Mouse (Mus musculus) MEL (cell line): ENCODE data around the gene Amot. TPM values are rescaled to one million over a fixed set of nuclear protein-coding genes. Genes with fewer than 3 reads are reported as not detected.
A peak's percentile ranks its signal among the peaks of the same experiment; 100 is the strongest.

Source experiments
- DNase-seq: peaks from one replicate; pipeline ENCODE4 v3.0.0; 2011; ENCODE audit warnings: low read depth, low spot score
- H3K27ac ChIP-seq: 2 replicates; pipeline ENCODE4 v1.5.1; 2012; ENCODE audit warnings: low read depth, mild to moderate bottlenecking, control low read depth, low read length, moderate library complexity; ENCODE audit not compliant: control insufficient read depth
- H3K27me3 ChIP-seq, 2 experiments: fragments of 150-350 bp in 1 of 2; sonication (generic) in 1 of 2; 2 replicates each; pipeline ENCODE4 v1.6.1; 2012; ENCODE audit warnings: low read length in 2 of 2, mild to moderate bottlenecking in 2 of 2, improper control_type of control experiment in 1 of 2, moderate library complexity in 1 of 2; ENCODE audit not compliant: insufficient read depth in 2 of 2, control insufficient read depth in 1 of 2
- H3K36me3 ChIP-seq, 2 experiments: 2 replicates each; pipeline ENCODE4 v1.6.1; 2012 to 2014; ENCODE audit warnings: low read length in 2 of 2, improper control_type of control experiment in 1 of 2, inconsistent platforms in 1 of 2, mild to moderate bottlenecking in 1 of 2; ENCODE audit not compliant: insufficient read depth in 2 of 2, control insufficient read depth in 1 of 2
- H3K4me1 ChIP-seq, 2 experiments: fragments of 150-350 bp in 1 of 2; sonication (generic) in 1 of 2; 2 replicates each; pipeline ENCODE4 v1.6.1; 2012; ENCODE audit warnings: low read length in 2 of 2, improper control_type of control experiment in 1 of 2, mild to moderate bottlenecking in 1 of 2; ENCODE audit not compliant: insufficient read depth in 2 of 2, control insufficient read depth in 1 of 2
- H3K4me3 ChIP-seq, 2 experiments: fragments of 150-350 bp in 1 of 2; sonication (generic) in 1 of 2; 2 replicates each; pipeline ENCODE4 v1.5.1; 2012; ENCODE audit warnings: low read depth in 2 of 2, low read length in 2 of 2, mild to moderate bottlenecking in 2 of 2, moderate library complexity in 2 of 2, control low read depth in 1 of 2, improper control_type of control experiment in 1 of 2; ENCODE audit not compliant: control insufficient read depth in 1 of 2, insufficient read depth in 1 of 2
- H3K79me2 ChIP-seq: 2 replicates; pipeline ENCODE4 v1.6.1; 2012; ENCODE audit warnings: mild to moderate bottlenecking, low read length, moderate library complexity; ENCODE audit not compliant: control insufficient read depth, poor library complexity, insufficient read depth
- H3K9ac ChIP-seq: 2 replicates; pipeline ENCODE4 v1.6.1; 2012; ENCODE audit warnings: low read depth, mild to moderate bottlenecking, control low read depth, low read length, moderate library complexity; ENCODE audit not compliant: control insufficient read depth, poor library complexity, severe bottlenecking
- H3K9me3 ChIP-seq: fragments of 150-350 bp; sonication (generic); replicated peaks from 2 replicates; pipeline ENCODE4 v1.6.1; 2012; ENCODE audit warnings: mild to moderate bottlenecking, low read length, improper control_type of control experiment, moderate library complexity; ENCODE audit not compliant: insufficient read depth
- BHLHE40 ChIP-seq: IDR thresholded peaks from 2 replicates; pipeline ENCODE4 v1.6.1; 2012; ENCODE audit warnings: low read depth, mild to moderate bottlenecking, inconsistent platforms, low read length, improper control_type of control experiment, borderline replicate concordance
- CHD1 ChIP-seq: IDR thresholded peaks from 2 replicates; pipeline ENCODE4 v1.6.1; 2012; ENCODE audit warnings: low read depth, mild to moderate bottlenecking, inconsistent platforms, low read length, improper control_type of control experiment
- CTCF ChIP-seq, 3 experiments: IDR thresholded peaks in 2 of 3; conservative IDR thresholded peaks in 1 of 3; 2 replicates each; pipeline ENCODE4 v1.5.1; 2011 to 2012; ENCODE audit warnings: low read length in 3 of 3, low read depth in 2 of 3, mild to moderate bottlenecking in 2 of 3, improper control_type of control experiment in 1 of 3, inconsistent platforms in 1 of 3, mixed read lengths in 1 of 3, moderate library complexity in 1 of 3; ENCODE audit not compliant: control insufficient read depth in 1 of 3, insufficient read depth in 1 of 3, poor library complexity in 1 of 3, severe bottlenecking in 1 of 3
- ETS1 ChIP-seq: IDR thresholded peaks from 2 replicates; pipeline ENCODE4 v1.6.1; 2012; ENCODE audit warnings: low read depth, mild to moderate bottlenecking, inconsistent platforms, low read length, improper control_type of control experiment, moderate library complexity
- GATA1 ChIP-seq: IDR thresholded peaks from 2 replicates; pipeline ENCODE4 v1.6.1; 2011; ENCODE audit warnings: low read depth, low read length, improper control_type of control experiment
- JUND ChIP-seq: IDR thresholded peaks from 2 replicates; pipeline ENCODE4 v1.6.1; 2011; ENCODE audit warnings: low read depth, mild to moderate bottlenecking, improper control_type of control experiment, low read length
- MAFK ChIP-seq: IDR thresholded peaks from 2 replicates; pipeline ENCODE4 v1.6.1; 2011; ENCODE audit warnings: low read depth, mild to moderate bottlenecking, low read length, improper control_type of control experiment, borderline replicate concordance
- MAX ChIP-seq: IDR thresholded peaks from 2 replicates; pipeline ENCODE4 v1.6.1; 2011; ENCODE audit warnings: low read length, improper control_type of control experiment
- MEF2A ChIP-seq: IDR thresholded peaks from 2 replicates; pipeline ENCODE4 v1.6.1; 2014; ENCODE audit warnings: low read depth, mild to moderate bottlenecking, inconsistent platforms, low read length, improper control_type of control experiment; ENCODE audit not compliant: poor library complexity, insufficient replicate concordance, severe bottlenecking; ENCODE audit errors: extremely low read depth
- MYC ChIP-seq: IDR thresholded peaks from 2 replicates; pipeline ENCODE4 v1.6.1; 2011; ENCODE audit warnings: low read depth, mild to moderate bottlenecking, low read length, improper control_type of control experiment, moderate library complexity
- RAD21 ChIP-seq: IDR thresholded peaks from 2 replicates; pipeline ENCODE4 v1.6.1; 2011; ENCODE audit warnings: mild to moderate bottlenecking, low read depth, low read length, improper control_type of control experiment
- RCOR1 ChIP-seq: IDR thresholded peaks from 2 replicates; pipeline ENCODE4 v1.6.1; 2012; ENCODE audit warnings: low read depth, mild to moderate bottlenecking, inconsistent platforms, low read length, improper control_type of control experiment
- SIN3A ChIP-seq: IDR thresholded peaks from 2 replicates; pipeline ENCODE4 v1.6.1; 2012; ENCODE audit warnings: low read length, improper control_type of control experiment, inconsistent platforms
- SMC3 ChIP-seq: IDR thresholded peaks from 2 replicates; pipeline ENCODE4 v1.6.1; 2011; ENCODE audit warnings: low read depth, low read length, improper control_type of control experiment
- TAL1 ChIP-seq: IDR thresholded peaks from 2 replicates; pipeline ENCODE4 v1.6.1; 2012; ENCODE audit warnings: mild to moderate bottlenecking, inconsistent platforms, low read length, moderate library complexity, mixed read lengths
- TBP ChIP-seq: IDR thresholded peaks from 2 replicates; pipeline ENCODE4 v1.8.0; 2011; ENCODE audit warnings: low read depth, low read length, improper control_type of control experiment
- UBTF ChIP-seq: IDR thresholded peaks from 2 replicates; pipeline ENCODE4 v1.6.1; 2012; ENCODE audit warnings: low read depth, mild to moderate bottlenecking, inconsistent platforms, low read length, improper control_type of control experiment, moderate library complexity, borderline replicate concordance; ENCODE audit not compliant: insufficient read depth
- ZMIZ1 ChIP-seq: IDR thresholded peaks from 2 replicates; pipeline ENCODE4 v1.6.1; 2012; ENCODE audit warnings: low read depth, mild to moderate bottlenecking, inconsistent platforms, low read length, improper control_type of control experiment, moderate library complexity
- polyA plus RNA-seq, 2 experiments: library from polyadenylated mRNA; stranded (reverse) in 1 of 2; unstranded in 1 of 2; fragments of >175 nt in 1 of 2; fragments of >200 nt in 1 of 2; gene quantifications; 2 replicates each; pipeline versions ENCODE4 v1.2.1 to v1.2.4; 2012; ENCODE audit warnings: low replicate concordance in 2 of 2, low read depth in 1 of 2; ENCODE audit not compliant: insufficient read length in 2 of 2, insufficient read depth in 1 of 2, missing spikeins in 1 of 2
- total RNA-seq: library from RNA; depleted of rRNA; stranded (reverse); fragments of 300-350 nt; gene quantifications from 2 replicates; pipeline ENCODE4 v1.2.3, GENCODE M21; 2012

The Amot gene
- total and polyA plus RNA-seq, 3 experiments, result not detected

DNA sequence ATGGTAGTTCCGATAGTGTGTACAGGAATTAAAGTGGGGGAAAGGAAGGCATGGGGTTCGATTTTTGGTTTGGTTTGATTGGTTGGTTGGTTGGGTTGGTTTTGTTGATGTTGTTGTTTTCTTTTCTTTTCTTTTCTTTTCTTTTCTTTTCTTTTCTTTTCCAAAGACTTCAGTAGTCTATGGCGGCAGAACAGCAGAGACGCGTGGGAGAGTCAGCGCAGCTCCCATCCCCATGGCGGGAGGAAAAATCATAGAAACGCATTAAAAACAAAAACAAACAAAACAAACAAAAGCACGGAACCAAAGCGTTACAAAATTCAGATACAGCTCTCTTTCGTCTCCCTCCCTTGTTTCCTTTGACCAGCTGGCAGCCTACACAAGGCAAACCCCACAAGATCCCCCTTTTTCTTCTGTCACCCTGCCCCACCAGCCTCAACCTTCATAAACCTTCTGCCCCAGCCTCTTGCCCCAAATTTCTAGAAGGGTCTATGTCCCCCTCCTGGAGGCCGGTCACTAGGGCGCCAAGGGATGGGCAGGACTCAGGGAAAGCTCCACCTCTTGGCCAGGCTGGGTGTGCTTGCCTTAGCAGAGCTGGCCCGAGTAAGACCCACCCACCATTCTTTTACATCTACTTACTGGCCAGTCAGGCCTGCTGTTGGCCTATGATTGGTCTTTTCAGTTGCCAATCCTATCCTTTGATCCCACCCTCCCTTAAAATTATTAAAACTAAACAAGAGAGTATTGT is 648 bp upstream of the Amot start:
- Histone ChIP-seq H3K9me3 (no peaks in the 10 kb centered on the region), H3K27ac (no peak overlapping the region), H3K79me2 (no peaks in the 10 kb centered on the region), H3K4me1 (no peaks in the 10 kb centered on the region)
- TF ChIP-seq MAX (no peak), SMC3 (no peak), CHD1 (no peak), ETS1 (no peak), BHLHE40 (no peak), CTCF (IDR thresholded peaks at IDR 0.05 in 2 of 3, conservative IDR thresholded peaks at IDR 0.05 in 1 of 3; ENCODE audit: control insufficient read depth in 1 of 3, insufficient read depth in 1 of 3, low read depth in 2 of 3, low read length in 3 of 3, poor library complexity in 1 of 3, severe bottlenecking in 1 of 3) (no peak), RCOR1 (no peak), UBTF (no peak), TBP (no peak), MAFK (no peak), MEF2A (no peak), RAD21 (no peak), JUND (no peak), TAL1 (no peak), ZMIZ1 (no peak), MYC (no peak)
- TF ChIP-seq, all 39 proteins: peak for 0
- H3K36me3 ChIP-seq, result no peaks in the 10 kb centered on the region
- peak; percentile 10 for DNase-seq
- no peaks in the 10 kb centered on the region for H3K27me3 ChIP-seq
- H3K4me3 ChIP-seq, result no peak overlapping the region
- H3K9ac ChIP-seq, result no peak overlapping the region

DNA sequence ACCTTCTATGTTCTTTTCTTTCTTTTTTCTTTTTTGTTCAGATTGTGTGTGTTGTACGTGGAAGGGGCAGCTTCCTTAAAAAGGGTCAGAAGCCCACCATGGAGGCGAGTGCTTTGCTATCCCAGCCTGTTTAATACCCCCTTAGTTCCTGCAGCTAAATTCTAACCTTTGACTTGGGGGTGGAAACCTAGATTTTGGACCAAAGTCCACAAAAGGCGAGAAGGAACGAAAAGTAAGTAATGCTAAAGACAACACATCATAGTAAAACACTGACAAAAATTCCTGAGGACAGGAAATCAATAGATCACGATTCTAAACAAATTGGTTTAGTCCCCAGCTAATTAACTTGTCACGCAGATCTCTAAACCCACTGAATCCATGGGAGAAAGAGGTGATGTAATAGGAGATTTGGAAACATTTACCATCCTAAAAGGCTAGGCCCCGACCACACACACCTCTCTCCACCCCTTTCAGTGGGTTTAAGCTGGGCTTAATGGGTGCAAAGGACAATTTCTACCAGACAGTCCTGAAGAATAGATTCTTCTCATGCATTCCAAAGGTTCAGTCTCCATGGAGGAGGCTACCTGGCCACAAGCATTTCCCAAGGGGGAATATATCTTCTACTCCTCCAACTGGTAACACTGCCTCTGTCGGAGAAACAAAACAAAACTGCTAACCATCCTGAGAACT is 3.2 kb downstream of the Amot start:
- no peak overlapping the region for H3K9ac ChIP-seq
- DNase-seq, result no peak
- TF ChIP-seq SIN3A (no peak), GATA1 (no peak), MAX (no peak), SMC3 (no peak)
- no peaks in the 10 kb centered on the region for H3K36me3 ChIP-seq
- H3K9me3 ChIP-seq, result no peaks in the 10 kb centered on the region
- no peaks in the 10 kb centered on the region for H3K79me2 ChIP-seq
- no peak overlapping the region for H3K27ac ChIP-seq
- no peaks in the 10 kb centered on the region for H3K4me1 ChIP-seq
- H3K4me3 ChIP-seq, result no peak overlapping the region
- no peaks in the 10 kb centered on the region for H3K27me3 ChIP-seq
